Mouse (Mus musculus) heart, postnatal 36 days (tissue): ENCODE measurements at regions not wholly inside any gene's neighbourhood (a gene's known extent, or its start where the extent isn't known, plus 50 kb on each side); places are given as distances from the start of the nearest gene placed in this dataset.

Experiments used
- DNase-seq, 2 experiments: peaks; one replicate each; pipeline ENCODE4 v3.0.0; 2021 to 2022
- intact Hi-C: fragments of 180-260 bp; cut with DNase I; formaldehyde crosslinking; loops from one replicate; pipeline ENCODE4 v1.15.1; 2025

DNA sequence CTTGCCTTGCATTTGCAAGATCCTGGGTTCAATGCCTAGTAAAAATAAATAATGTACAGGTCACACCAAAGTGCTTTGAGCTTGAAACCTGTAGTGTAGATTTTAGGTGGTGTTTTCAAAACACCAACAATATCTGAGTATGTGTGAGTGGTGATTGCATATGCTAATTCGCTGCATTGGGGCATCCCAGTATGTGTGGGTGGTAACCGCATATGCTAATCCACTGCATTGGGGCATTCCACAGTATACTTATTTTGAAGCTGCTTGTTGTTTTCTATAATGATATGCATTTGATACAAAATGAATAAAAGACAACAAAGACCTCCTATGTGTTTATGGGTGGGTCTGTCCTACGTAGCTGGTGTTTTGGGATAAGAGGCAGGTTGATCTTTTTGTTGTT is 285.9 kb downstream of the Irs2 start:
- DNase-seq, result no peak
- intact Hi-C loops, result no loop called here

DNA sequence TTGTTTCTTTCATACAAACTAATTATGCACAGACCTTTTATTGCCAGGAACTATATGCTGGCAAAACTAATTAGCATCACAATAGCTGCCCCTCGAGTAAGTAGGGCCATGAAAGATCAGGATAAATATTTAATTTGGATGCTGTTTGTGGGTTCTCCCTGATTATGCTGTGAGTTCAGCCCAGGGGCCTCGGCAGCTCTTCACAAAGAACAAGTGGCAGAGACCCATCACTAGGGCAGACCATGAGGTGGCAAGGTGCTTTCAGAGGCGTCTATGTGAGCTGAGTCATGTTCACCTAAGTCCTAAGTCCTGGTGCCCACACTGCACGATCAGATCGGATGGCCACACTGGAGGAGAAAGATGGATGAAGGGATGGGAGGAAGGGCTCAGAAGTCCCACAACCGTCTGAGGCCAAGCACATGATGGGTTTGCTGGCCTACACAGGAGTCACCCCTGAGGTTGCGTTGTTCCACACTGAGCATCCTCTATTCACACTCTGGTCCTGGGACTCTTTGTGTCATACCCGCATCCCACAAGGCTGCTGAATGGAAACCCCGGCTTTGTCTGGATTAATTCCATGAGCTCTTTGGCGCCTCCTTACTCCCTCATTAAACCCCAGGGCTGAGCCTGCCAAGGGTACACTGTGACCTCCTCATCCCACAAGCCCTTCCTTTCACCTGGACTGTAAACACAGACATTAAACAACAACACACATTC is 287.0 kb downstream of the Irs2 start:
- DNase-seq, result no peak
- intact Hi-C loops, result no loop called here

DNA sequence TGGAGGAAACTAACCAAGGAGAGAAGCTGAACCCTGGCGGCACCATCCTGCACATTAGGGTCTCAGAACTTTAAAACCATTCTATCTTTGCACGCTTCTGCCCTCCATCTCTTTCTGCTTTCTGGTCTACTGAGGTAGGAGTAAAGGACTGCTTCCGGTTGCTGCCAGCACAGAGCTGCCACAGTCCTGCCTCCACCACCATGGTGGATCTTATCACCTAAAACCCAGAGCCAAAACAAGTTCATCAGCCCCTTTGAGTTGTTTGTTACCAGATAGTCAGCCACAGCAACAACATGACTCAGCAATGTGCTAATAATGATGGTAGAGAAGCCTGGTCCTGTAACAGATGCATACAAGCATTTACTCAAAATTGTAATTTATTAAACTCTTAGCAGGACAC is 287.9 kb downstream of the Irs2 start:
- intact Hi-C loops, result no loop called here
- no peak for DNase-seq

DNA sequence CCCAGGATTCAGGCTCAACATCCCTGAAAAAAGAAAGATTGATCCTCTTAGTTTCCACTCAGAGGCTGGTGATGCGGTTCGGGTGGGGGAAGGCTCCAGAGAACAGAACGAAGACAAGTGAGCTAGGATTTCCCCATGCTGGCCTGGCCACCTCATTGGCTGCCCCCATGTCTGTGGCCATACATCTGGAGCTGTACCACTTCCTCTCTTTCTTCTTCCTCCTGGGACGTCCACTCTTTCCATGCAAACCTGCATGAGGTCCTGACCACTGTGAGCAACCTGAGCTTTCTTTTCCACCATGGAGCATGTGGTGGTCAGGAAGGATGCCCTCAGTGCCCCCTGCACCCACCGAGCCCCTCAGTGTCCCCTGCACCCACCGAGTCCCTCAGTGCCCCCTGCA is 288.8 kb downstream of the Irs2 start:
- intact Hi-C loops, result no loop called here

DNA sequence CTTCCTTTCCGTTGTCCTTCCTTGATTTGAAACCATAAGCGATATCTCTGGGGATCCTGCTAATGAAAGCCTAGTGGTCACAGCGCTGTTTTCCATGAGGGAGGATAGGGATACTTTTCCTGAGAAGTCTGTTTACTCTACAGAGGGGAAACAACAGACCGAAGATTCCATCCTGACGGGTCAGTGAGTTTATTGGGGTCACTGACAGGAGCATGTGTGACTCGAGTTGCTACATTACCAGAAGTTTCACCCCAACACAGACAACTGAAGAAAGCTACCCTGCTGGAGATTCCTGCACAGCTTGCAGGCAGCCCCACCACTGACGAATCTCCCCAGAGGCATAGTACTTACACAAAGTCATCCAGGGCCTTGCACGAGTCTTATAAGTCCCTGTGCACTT is 291.0 kb downstream of the Irs2 start:
- DNase-seq, result no peak
- intact Hi-C loops, result no loop called here

More for the DNA sequence above, 288.8 kb downstream of the Irs2 start:
- no peak for DNase-seq

DNA sequence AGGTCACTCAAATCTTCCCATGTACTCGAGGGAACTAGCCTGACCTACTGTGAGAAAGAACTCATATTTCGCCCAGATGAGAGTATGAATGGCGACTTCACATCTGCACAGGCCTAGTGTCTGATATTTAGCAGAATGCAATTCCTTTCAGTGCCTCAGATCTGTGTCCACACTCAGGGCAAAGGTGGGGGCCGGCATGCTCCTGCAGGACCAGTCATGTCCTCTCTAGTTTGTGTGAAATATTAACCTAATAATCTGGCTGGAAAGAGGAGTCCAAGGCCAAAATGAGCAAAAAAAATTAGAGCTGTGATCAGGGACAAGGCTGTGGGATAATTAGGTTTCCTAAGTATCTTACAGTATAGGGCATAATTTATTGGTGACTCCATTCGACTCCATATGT is 292.1 kb downstream of the Irs2 start:
- DNase-seq, result no peak
- intact Hi-C loops, result no loop called here

DNA sequence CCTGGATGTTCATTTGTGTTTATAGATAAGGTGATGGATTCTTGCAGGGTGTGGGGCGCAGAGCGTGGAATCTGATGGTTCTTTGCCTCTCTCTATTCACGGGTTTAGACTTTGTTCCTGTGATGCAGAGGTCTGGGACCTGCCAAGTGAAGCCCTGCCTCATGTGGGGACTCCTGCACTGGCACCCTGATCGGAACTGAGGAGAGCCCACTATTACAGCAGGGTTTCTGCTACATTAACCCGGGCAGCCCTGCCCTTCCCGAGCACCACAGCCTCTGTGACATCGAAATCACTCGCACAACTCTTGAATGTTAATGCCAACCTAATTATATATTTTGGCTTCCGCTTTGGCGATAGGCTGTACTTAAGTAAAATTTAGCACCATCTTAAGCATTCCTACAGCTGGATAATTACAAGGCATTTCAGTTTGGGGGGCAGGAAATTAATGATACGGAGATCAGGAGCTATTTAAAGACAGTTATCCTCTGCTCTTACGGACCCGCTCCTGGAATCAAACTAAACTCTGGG is 294.7 kb downstream of the Irs2 start:
- intact Hi-C loops, result no loop called here
- no peak for DNase-seq

DNA sequence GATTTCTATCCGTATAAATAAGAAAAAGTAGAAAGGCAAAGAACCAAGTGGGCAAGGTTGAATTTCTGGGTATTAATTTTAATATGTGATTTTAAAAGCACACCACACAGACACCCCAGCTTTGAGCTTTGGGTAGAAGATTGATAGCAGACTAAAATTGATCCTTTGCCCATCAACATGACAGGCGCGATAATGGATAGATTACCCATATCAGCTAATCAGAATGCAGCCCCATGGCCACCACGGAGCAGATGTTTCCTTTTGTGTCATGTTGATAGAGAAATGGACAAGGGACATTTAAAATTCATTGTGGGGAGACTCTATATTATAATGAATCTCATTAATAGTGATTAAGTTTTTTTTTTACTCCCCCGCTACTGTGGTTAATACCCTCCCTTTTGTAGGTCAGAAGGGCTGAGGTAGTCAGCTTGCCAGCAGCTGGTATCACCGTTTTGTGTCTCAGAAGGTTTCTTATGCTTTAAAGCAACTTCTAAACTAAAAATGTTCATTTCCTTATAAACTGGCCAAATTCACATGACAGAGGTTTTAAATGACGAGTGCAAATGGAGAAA is 296.1 kb downstream of the Irs2 start:
- intact Hi-C loops, result no loop called here
- no peak for DNase-seq

DNA sequence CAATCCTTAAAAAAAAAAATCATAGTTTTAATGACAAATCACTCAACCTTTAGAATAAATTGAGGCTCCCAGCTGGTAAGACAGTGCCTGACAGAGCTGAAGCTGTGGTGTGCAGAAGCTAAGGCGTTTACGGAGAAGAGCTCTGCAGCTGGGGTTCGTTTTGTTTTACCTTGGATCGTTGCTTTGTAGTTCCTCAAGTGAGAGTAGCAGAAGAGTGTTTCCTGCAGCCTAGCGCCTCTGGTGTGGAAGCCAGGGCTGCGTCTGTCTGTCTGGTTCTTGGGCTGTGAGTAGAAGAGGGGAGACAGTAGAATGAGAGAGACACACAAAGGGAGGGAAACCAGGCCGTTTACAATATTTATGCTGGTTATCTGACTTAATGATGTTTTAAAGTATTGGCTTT is 296.8 kb downstream of the Irs2 start:
- intact Hi-C loops, result no loop called here

DNA sequence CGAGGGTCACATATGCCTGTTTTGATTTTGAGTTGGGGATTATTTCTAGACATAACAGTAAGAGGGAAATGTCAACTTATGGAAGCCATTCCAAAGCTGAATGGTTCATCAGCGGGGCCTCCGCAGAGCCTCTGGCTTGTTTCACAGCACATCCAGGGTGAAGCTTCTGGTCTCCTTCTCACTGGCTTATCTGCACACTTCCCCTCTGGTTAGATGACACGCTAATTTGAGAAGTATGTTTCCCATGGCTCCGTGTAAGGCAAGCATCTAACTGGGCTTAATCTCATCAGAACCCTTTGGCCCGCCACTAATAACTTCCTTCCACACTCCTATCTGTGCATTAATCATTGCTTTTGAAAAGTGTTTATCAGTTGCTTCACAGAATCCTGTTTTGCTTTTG is 299.7 kb downstream of the Irs2 start:
- DNase-seq, result no peak

More for the DNA sequence above, 296.8 kb downstream of the Irs2 start:
- DNase-seq, result no peak

DNA sequence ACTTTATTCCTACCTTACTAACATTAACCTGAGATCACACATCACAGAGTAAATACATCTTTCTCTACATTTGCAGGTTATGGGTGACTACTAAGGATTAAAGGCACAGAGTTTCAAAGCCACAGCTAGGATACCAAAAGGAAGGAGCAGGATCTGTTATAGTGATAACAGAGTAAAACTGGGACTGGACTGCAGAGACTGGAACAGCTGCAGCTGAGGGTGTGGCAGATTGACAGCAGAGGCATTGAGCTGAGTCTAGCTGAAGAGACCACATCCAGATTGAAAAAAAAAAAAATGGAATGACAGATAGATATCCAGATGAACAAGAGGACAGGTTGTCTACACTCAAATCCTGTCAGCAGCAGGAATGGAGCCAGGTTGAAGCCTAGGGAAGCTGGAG is 301.1 kb downstream of the Irs2 start:
- intact Hi-C loops, result no loop called here
- no peak for DNase-seq

More for the DNA sequence above, 299.7 kb downstream of the Irs2 start:
- intact Hi-C loops, result no loop called here

DNA sequence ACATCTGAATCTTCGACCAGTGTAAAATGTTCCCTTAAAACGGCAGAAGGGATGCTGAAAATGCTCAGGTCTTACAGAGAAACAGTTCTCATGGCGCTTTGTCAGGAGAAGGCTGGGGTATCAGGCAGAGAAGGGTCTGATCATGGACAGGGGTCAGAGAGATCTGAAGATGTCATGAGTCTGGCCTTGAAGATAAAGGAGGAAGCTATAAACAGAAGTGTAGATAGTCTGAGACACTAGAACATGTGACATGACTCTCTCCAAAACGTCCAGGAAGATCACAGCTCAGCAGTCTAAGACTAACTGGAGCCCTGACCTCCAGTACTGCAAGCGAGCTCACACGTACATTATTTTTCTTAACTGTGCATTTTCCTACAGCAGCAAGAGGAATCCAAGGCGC is 302.3 kb downstream of the Irs2 start:
- intact Hi-C loops, result no loop called here
- no peak for DNase-seq

DNA sequence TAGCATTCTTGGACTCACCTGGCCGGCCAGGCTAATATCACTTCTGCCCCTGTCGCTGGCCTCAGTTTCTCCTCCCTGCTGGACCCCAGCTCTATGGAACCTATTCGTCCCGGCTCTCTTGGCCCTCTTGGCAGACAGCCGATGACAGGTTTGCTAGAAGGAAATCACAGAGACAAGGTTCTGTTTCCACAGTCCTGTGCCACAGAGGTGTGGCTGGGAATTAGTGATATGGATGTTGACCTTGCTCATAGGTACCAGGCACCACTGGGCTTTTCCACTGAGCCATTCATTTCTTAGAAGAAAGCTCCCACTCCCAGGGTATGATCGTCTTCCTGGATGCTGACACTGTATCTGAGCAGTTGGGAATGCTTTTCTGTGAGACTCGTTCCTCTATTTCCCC is 305.5 kb downstream of the Irs2 start:
- intact Hi-C loops, result no loop called here
- DNase-seq, result no peak

DNA sequence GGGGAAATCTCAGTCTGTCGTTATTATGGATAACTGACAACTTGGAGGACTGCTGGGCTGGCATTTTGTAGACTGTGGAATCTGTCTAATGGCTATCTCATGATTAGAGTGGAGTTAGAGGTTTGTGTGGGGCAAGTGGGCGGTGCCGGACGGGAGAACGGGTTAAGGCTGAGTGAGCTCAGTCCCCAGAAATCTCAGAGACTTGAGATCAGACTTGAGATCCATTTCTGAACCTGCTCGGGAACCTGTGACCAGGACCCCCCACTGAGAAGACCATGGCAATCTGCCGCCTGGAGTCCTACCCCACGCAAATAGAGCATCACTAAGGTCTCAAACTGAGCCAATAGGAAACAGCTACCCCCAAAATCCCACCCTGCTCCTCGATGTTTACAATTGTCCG is 306.0 kb downstream of the Irs2 start:
- DNase-seq, result no peak
- intact Hi-C loops, result no loop called here

DNA sequence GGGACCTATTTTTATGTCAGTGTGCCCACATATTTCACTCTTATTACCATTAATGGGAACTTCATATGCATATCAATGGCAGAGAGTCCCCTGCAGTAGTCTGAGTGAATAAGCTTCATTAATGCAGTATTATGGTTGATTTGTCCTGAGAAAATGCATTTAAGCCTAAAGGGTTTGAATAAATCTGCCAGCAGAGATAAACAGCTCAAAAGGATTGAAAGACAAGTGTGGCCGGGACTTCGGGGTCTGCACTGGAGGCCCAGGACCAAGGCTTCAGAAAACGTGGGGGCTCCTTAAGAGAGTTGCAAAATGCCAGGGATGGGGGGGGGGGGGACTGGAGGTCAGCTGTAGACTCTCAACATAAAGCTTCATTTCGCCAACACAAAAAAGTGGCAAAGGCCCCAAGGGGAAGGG is 306.6 kb downstream of the Irs2 start:
- no peak for DNase-seq
- intact Hi-C loops, result no loop called here

DNA sequence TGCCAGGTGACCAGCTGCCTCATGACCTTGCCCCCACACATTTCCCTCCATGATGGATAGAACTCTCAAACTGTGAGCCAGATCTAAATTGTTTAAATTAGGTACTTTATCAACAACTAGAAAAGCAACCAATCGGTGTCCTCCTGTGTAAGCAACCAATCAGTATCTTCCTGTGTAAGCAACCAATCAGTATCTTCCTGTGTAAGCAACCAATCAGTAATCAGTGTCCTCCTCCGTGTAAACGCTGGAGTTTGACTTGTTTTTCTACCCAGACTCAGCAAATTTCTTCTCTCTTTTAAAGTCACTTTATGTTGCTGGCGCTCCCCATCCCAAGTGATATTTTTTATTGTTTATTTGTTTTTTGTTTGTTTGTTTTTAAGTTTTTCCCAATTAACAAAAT is 307.0 kb downstream of the Irs2 start:
- DNase-seq, result no peak
- intact Hi-C loops, result no loop called here

DNA sequence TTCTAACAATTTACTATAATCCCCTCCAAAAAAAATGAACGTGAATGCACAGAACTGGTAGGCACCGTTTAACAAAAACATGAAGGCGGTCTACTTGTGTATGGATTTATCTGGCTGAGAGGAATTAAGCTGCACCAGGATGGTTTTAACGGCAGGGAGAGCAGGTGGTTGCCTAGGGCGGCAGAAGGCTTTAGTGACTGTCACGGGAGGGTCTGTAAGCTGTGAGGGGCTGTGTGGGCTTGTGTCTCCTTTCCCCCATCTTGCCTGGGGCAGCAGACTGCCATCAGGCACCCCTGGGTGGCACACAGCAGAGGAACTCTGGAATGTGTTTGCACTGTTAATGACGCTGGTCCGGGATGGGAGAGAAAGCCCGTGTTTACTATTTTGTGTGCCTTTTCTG is 308.6 kb downstream of the Irs2 start:
- intact Hi-C loops, result no loop called here
- DNase-seq, result no peak

DNA sequence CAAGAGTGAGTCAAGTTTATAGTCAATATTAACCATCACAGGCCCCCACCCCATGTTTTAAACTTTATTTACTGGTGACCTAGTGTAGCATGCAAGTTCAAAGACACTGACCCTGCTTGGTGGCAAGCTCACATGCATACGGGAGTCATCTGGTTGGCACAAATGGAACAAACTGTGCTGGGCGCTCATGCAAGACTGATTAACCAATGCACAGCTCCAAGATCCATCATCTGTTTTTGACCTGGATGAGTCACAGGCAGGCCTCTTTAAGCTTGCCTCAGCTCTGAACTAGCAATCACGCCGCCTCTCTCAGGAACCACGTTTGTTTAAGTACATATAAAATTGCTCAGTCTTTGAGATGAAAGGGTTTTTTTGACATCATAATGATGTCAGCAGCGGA is 313.1 kb downstream of the Irs2 start:
- intact Hi-C loops, result no loop called here
- DNase-seq, result no peak

DNA sequence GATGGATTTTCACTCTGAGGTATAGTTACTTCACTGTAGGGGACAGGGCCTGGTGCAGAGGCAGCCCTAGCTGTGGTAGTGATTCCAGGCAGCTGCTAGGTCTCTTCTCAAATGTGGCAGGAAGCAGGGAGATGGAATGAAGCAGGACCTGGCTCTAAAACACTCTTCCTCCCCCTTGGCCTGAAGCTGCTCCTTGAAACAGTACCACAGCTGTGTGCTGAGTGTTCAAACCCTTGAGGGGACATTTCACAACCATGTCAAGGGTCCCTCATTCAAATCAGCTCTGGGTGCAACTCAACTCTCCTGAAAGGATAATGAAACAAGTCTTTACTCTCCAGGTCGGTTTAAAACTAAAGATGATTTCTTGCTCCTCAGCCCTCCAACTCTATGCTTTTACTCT is 317.6 kb downstream of the Irs2 start:
- DNase-seq, result no peak
- intact Hi-C loops, result no loop called here

DNA sequence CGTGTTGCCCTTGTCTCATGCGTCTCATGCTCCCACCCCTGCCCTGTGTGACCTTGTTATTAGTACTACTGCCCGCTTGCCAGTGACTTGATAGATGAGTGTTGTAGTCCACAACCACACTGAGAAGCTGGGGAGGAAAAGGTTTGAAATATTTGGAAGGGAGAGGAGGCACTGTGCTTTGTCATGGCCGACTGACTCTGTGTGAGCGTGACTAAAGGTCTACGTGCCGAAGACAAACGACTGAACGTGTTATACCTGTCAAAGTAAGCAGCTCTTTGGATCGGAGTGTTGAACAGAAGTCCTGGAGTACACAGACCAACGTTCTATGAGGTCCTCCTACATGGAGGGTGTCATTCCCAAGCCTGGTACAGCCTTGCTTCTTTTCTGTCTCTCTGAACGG is 318.4 kb downstream of the Irs2 start:
- intact Hi-C loops, result no loop called here
- no peak for DNase-seq

DNA sequence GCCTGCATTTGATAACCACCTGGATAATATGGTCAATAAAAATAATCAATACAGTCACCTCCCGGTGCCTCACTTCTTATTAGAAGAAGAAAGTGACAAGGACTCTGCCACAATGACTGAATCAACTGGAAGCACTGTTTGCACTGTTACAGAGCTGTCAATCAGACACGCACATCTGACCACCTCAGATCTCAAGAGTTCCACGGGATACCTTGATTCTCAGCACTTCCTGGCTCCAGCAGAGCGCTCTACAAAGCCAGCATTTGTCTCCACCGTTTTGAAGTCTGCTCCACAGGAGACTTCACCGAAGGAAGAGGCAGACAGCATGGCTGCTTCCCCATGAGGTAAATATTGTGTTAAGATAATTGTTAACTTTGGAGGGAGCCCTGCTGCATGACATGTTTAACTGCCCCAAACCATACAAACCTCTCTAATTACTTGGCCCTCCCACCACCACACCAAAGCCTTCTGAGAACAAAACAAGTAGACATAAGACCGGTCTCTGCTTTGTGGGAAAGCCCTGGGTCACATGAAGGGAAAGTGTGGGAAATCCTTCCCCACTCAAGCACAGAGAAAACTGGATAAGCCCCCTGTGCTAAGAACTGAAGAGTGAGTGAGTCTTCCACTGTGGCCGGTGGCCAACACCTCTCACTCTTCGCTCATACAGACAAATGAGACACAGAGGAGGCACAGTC is 320.2 kb downstream of the Irs2 start:
- intact Hi-C loops, result no loop called here

More for the DNA sequence above, 320.2 kb downstream of the Irs2 start:
- DNase-seq, result no peak
